Mouse (Mus musculus) thymus, adult 18-20 months (tissue): Measurements from ENCODE around the gene Ddr1.

Experiments
- DNase-seq, 2 experiments: peaks; one replicate each; pipeline ENCODE4 v3.0.0; 2022; ENCODE audit warnings: mixed read lengths in 2 of 2

Gene Ddr1

GRCm38 (mm10) chr17:35720340-35720727, 15.9 kb upstream of the Ddr1 start:
- DNase-seq = no peak

- DNase-seq = no peak
These were observed 15.4 kb upstream of the Ddr1 start for GRCm38 (mm10) chr17:35719616-35720339.

GRCm38 (mm10) chr17:35717080-35717479, 12.7 kb upstream of the Ddr1 start:
- no peak for DNase-seq

- DNase-seq = no peak
These were observed 11.7 kb upstream of the Ddr1 start for GRCm38 (mm10) chr17:35716114-35716513.

- no peak for DNase-seq
These were observed 6.4 kb upstream of the Ddr1 start for GRCm38 (mm10) chr17:35710705-35711347.

GRCm38 (mm10) chr17:35708611-35709010, 4.2 kb upstream of the Ddr1 start:
- DNase-seq = no peak

- no peak for DNase-seq
These were observed 3.5 kb upstream of the Ddr1 start for GRCm38 (mm10) chr17:35707929-35708328.

- DNase-seq = no peak
These were observed 1.4 kb upstream of the Ddr1 start for GRCm38 (mm10) chr17:35705836-35706235.

GRCm38 (mm10) chr17:35703751-35704271, 610 bp downstream of the Ddr1 start:
- DNase-seq = no peak

GRCm38 (mm10) chr17:35703065-35703464, 1.4 kb downstream of the Ddr1 start:
- no peak for DNase-seq

GRCm38 (mm10) chr17:35702605-35703004, 1.8 kb downstream of the Ddr1 start:
- no peak for DNase-seq

GRCm38 (mm10) chr17:35701978-35702461, 2.4 kb downstream of the Ddr1 start:
- DNase-seq = no peak

GRCm38 (mm10) chr17:35701203-35701977, 3.0 kb downstream of the Ddr1 start:
- no peak for DNase-seq

- peak; percentile 59 to 63 for DNase-seq
These were observed 4.0 kb downstream of the Ddr1 start for GRCm38 (mm10) chr17:35700371-35700961.

GRCm38 (mm10) chr17:35699919-35700318, 4.5 kb downstream of the Ddr1 start:
- DNase-seq = no peak

GRCm38 (mm10) chr17:35698501-35698883, 5.9 kb downstream of the Ddr1 start:
- DNase-seq = no peak

- no peak for DNase-seq
These were observed 6.5 kb downstream of the Ddr1 start for GRCm38 (mm10) chr17:35697759-35698500.

- no peak for DNase-seq
These were observed 7.0 kb downstream of the Ddr1 start for GRCm38 (mm10) chr17:35697429-35697758.

GRCm38 (mm10) chr17:35696691-35697090, 7.7 kb downstream of the Ddr1 start:
- no peak for DNase-seq

- DNase-seq = no peak
These were observed 9.1 kb downstream of the Ddr1 start for GRCm38 (mm10) chr17:35695289-35695688.

GRCm38 (mm10) chr17:35693906-35694305, 10.5 kb downstream of the Ddr1 start:
- DNase-seq = no peak

- no peak for DNase-seq
These were observed 12.1 kb downstream of the Ddr1 start for GRCm38 (mm10) chr17:35692368-35692767.
